Mouse (Mus musculus) liver, embryonic 14.5 days (tissue): Measurements from ENCODE around the gene Treh. TPM values are rescaled to one million over a fixed set of nuclear protein-coding genes. Genes with fewer than 3 reads are reported as not detected.
A peak's percentile ranks its signal among the peaks of the same experiment; 100 is the strongest.

Experiments
- ATAC-seq: fragments of 200-750 bp; cut with Nextera tagmentation; 2 replicates; pipeline ENCODE4 v1.8.0; 2017; ENCODE audit warnings: moderate number of reproducible peaks, mild to moderate bottlenecking, moderate library complexity; ENCODE audit not compliant: insufficient read depth
- DNase-seq, 3 experiments: peaks; one replicate each; pipeline ENCODE4 v3.0.0-alpha.2; 2012 to 2013; ENCODE audit warnings: low read depth in 3 of 3, low spot score in 3 of 3
- H3K27ac ChIP-seq: fragments of 300-500 bp; sonication (generic); 2 replicates; pipeline ENCODE4 v1.5.1; 2014; ENCODE audit warnings: moderate library complexity, mild to moderate bottlenecking, control low read depth, inconsistent platforms
- H3K27me3 ChIP-seq: fragments of 300-500 bp; sonication (generic); 2 replicates; pipeline ENCODE4 v1.6.1; 2014; ENCODE audit warnings: mild to moderate bottlenecking, low read length, moderate library complexity; ENCODE audit not compliant: control insufficient read depth, insufficient read depth
- H3K36me3 ChIP-seq: fragments of 300-500 bp; sonication (generic); replicated peaks from 2 replicates; pipeline ENCODE4 v1.6.1; 2014; ENCODE audit warnings: low read depth; ENCODE audit not compliant: control insufficient read depth, insufficient read depth
- H3K4me1 ChIP-seq, 2 experiments: fragments of 200-500 bp in 1 of 2; fragments of 300-500 bp in 1 of 2; sonication (generic) in 1 of 2; replicated peaks; 2 replicates each; pipeline ENCODE4 v1.6.1; 2012 to 2014; ENCODE audit warnings: antibody characterized with exemption in 1 of 2, inconsistent platforms in 1 of 2, low read length in 1 of 2; ENCODE audit not compliant: control insufficient read depth in 2 of 2, insufficient read depth in 2 of 2
- H3K4me2 ChIP-seq: fragments of 300-500 bp; sonication (generic); 2 replicates; pipeline ENCODE4 v1.6.1; 2014; ENCODE audit warnings: low read depth, mild to moderate bottlenecking, control low read depth, moderate library complexity
- H3K4me3 ChIP-seq, 2 experiments: fragments of 200-500 bp in 1 of 2; fragments of 300-500 bp in 1 of 2; sonication (generic) in 1 of 2; 2 replicates each; pipeline ENCODE4 v1.5.1; 2012 to 2014; ENCODE audit warnings: low read depth in 2 of 2, low read length in 2 of 2, mild to moderate bottlenecking in 2 of 2, control low read depth in 1 of 2, inconsistent platforms in 1 of 2, moderate library complexity in 1 of 2; ENCODE audit not compliant: insufficient read depth in 1 of 2
- H3K9ac ChIP-seq: fragments of 300-500 bp; sonication (generic); replicated peaks from 2 replicates; pipeline ENCODE4 v1.6.1; 2014; ENCODE audit warnings: mild to moderate bottlenecking, control low read depth, moderate library complexity
- H3K9me3 ChIP-seq: fragments of 300-500 bp; sonication (generic); 2 replicates; pipeline ENCODE4 v1.6.1; 2016; ENCODE audit warnings: low read length, mixed read lengths; ENCODE audit not compliant: control insufficient read depth
- CTCF ChIP-seq: IDR thresholded peaks from 2 replicates; pipeline ENCODE4 v1.5.1; 2016; ENCODE audit warnings: antibody characterized with exemption, low read depth, control low read depth
- EP300 ChIP-seq: IDR thresholded peaks from 2 replicates; pipeline ENCODE4 v1.6.1; 2016; ENCODE audit warnings: antibody characterized with exemption, low read depth
- WGBS: fragments of 180-500 bp; shearing (Covaris S2); extraction: QIAGEN DNeasy Blood & Tissue Kit; methylation state at CpG from one replicate; pipeline ENCODE4 v1.1.7; 2014; ENCODE audit not compliant: insufficient replicate concordance; 5-methylcytosine and 5-hydroxymethylcytosine counted together
- polyA plus RNA-seq, 2 experiments: library from polyadenylated mRNA; depleted of rRNA in 1 of 2; stranded (reverse) in 1 of 2; unstranded in 1 of 2; fragments of >200 nt; fragmentation: Nextera tagmentation in 1 of 2; extraction: Ambion mirVana in 1 of 2; gene quantifications; 2 replicates each; pipeline versions ENCODE4 v1.2.1 to v1.2.3; 2012 to 2014

Treh gene
- polyA plus RNA-seq, 2 experiments: not detected

DNA sequence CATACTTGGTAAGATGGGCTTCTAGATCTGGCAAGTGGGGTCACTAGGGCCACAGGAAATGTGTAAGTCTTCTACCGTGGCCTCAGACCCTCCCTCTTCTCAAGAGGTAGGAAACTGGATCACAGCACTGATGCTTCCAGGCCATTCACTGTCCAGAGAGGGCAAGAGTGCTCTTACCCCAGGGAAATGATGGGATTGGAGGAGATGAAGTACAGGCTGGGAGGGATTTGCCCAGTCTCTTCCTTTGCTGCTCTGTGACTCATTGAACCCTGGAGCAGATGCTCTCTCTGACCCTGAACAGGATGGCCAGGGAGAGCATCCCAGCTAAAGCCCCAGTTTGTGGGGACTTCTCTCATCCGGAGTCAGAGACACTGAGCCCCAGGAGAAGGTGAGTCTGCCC, 51.6 kb downstream of the Treh start:
- H3K4me1 ChIP-seq: peaks cover 3 to 13% of the 10 kb centered on the region in 2 experiments
- no peak overlapping the region for H3K4me2 ChIP-seq
- H3K36me3 ChIP-seq: no peaks in the 10 kb centered on the region
- no peak overlapping the region for H3K4me3 ChIP-seq
- no peak overlapping the region for H3K9ac ChIP-seq
- H3K27ac ChIP-seq: no peak overlapping the region
- DNase-seq: no peak
- no peak for ATAC-seq
- TF ChIP-seq CTCF: no peak
- no peak for TF ChIP-seq EP300
- H3K9me3 ChIP-seq: no peaks in the 10 kb centered on the region
- 51% methylated on average over 2 of the region's 2 CpGs for WGBS
- H3K27me3 ChIP-seq: no peaks in the 10 kb centered on the region

DNA sequence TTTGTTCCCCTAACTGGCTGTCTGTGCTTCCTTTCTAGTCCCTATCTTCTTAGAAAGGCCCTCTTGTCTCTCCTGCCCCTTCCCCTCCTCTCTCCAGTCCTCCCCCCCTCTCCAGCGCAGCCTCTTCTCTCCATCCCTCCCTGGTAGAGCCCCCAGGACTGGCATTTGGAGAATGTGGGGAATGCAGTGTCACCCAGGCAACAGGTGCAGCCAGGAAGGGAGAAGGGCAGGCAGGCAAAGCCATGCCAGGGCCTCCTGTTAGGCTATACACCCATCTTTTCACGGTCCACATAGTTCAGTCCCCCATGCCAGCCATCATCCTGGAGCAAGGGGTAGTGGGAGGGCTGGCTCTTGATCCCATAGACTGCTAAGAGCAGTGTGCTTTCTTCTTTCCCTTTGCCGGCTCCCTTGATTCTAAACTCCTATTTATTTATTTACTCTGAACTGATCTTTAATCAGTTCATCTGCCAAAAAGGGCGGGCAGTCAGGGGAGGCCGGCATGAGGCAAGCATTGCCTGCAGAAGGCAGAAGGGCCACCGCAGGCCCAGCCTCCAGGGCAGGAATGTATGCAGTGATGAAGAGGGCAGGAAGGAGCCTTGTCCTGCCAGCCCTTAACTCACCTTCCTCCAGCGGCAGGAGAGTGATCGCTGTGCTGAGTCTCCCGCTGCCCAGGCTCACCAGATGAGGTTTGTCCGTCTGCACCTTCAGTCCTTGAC, 53.6 kb downstream of the Treh start:
- Histone ChIP-seq H3K4me2 (no peak overlapping the region), H3K27me3 (no peaks in the 10 kb centered on the region), H3K36me3 (no peaks in the 10 kb centered on the region), H3K4me1 (peaks cover under 1 to 3% of the 10 kb centered on the region in 2 experiments; a peak in 3 of 4 replicates), H3K9me3 (no peaks in the 10 kb centered on the region), H3K9ac (no peak overlapping the region), H3K27ac (no peak overlapping the region), H3K4me3 (no peak overlapping the region)
- ATAC-seq (no peak), DNase-seq (no peak)
- TF ChIP-seq CTCF: no peak
- TF ChIP-seq EP300: no peak
- 50% methylated on average over 10 of the region's 10 CpGs for WGBS

DNA sequence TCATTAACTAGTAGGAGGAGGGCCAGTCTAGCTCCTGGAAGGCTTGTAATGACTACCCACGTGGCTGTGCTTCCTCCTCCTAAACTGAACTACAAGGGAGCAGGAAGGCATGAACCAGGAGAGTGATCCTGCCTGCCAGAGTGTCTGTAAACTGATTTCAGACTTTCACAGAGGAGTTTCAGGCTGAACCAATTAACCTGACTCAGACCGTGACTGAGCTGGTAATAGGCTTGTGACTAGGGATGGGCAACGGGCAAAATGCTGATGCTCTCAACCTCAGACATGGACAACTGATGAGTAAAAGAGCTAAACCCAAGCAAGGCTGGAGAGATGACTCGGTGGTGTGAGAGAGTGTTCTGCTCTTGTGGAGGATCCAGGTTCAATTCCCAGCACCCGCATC, 54.4 kb downstream of the Treh start:
- TF ChIP-seq CTCF: no peak
- TF ChIP-seq EP300: no peak
- no peak overlapping the region for H3K27ac ChIP-seq
- no peak overlapping the region for H3K4me3 ChIP-seq
- DNase-seq (no peak), ATAC-seq (no peak)
- H3K27me3 ChIP-seq: no peaks in the 10 kb centered on the region
- H3K9me3 ChIP-seq: no peaks in the 10 kb centered on the region
- peaks cover 4 to 6% of the 10 kb centered on the region in 2 experiments; a peak in 3 of 4 replicates for H3K4me1 ChIP-seq
- no peaks in the 10 kb centered on the region for H3K36me3 ChIP-seq
- H3K4me2 ChIP-seq: no peak overlapping the region
- WGBS: 54% methylated on average over 5 of the region's 5 CpGs
- no peak overlapping the region for H3K9ac ChIP-seq

- Histone ChIP-seq H3K27ac (no peak overlapping the region), H3K27me3 (peaks cover 29% of the 10 kb centered on the region), H3K4me3 (no peak overlapping the region), H3K9me3 (no peaks in the 10 kb centered on the region), H3K4me2 (no peak overlapping the region), H3K36me3 (no peaks in the 10 kb centered on the region), H3K9ac (no peak overlapping the region), H3K4me1 (peaks cover 6 to 11% of the 10 kb centered on the region in 2 experiments; a peak in 3 of 4 replicates)
- DNase-seq (no peak), ATAC-seq (peak; percentile 28; the same call in 1 of the 2 replicates)
- 6% methylated on average over 5 of the region's 5 CpGs for WGBS
- no peak for TF ChIP-seq EP300
- TF ChIP-seq CTCF: no peak
Observed at GRCm38 (mm10) chr9:44732130-44732549, 59.1 kb downstream of the Treh start.

- Histone ChIP-seq H3K4me1 (peaks cover 6 to 11% of the 10 kb centered on the region in 2 experiments; a peak in 3 of 4 replicates), H3K4me3 (no peak overlapping the region), H3K4me2 (no peak overlapping the region; the same call in 1 of the 2 replicates), H3K9me3 (no peaks in the 10 kb centered on the region), H3K9ac (no peak overlapping the region), H3K27ac (no peak overlapping the region), H3K27me3 (peaks cover 29% of the 10 kb centered on the region), H3K36me3 (no peaks in the 10 kb centered on the region)
- 22% methylated on average over 12 of the region's 12 CpGs for WGBS
- ATAC-seq (no peak), DNase-seq (no peak)
- no peak for TF ChIP-seq EP300
Observed at GRCm38 (mm10) chr9:44732921-44733530, 60.0 kb downstream of the Treh start.
